Mouse (Mus musculus): ENCODE data around the gene Lyplal1.

GRCm38 (mm10) chr1:186054227-186054626 lies 62.9 kb downstream of the Lyplal1 start:
- TF ChIP-seq CTCF (IDR thresholded peaks at IDR 0.05; ENCODE audit: control insufficient read depth, insufficient read depth, insufficient replicate concordance, low read depth, low read length) (no peak), POLR2A (IDR thresholded peaks at IDR 0.05; ENCODE audit: control insufficient read depth, low read depth, low read length) (no peak)
